Mouse (Mus musculus) kidney, adult 9 months (tissue): ENCODE data around the gene Tns1.
A peak's percentile ranks its signal among the peaks of the same experiment; 100 is the strongest.

ENCODE experiments used
- DNase-seq: peaks from one replicate; pipeline ENCODE4 v3.0.0; 2022

Tns1 gene

GRCm38 (mm10) chr1:74030901-74031360 is 93.3 kb downstream of the Tns1 start:
- peak; percentile 94 for DNase-seq

GRCm38 (mm10) chr1:74030285-74030684 is 94.0 kb downstream of the Tns1 start:
- DNase-seq = peak; percentile 53

- peak; percentile 31 for DNase-seq
Observed at GRCm38 (mm10) chr1:74029669-74030068, 94.6 kb downstream of the Tns1 start.

GRCm38 (mm10) chr1:74028881-74029266 is 95.4 kb downstream of the Tns1 start:
- peak; percentile 69 for DNase-seq

GRCm38 (mm10) chr1:74028118-74028880 is 96.0 kb downstream of the Tns1 start:
- DNase-seq = peak; percentile 36

- DNase-seq = peak; percentile 87
Observed at GRCm38 (mm10) chr1:74027559-74028091, 96.6 kb downstream of the Tns1 start.

GRCm38 (mm10) chr1:74026703-74027195 is 97.5 kb downstream of the Tns1 start:
- DNase-seq = peak; percentile 38

- peak; percentile 62 for DNase-seq
Observed at GRCm38 (mm10) chr1:74025651-74026226, 98.5 kb downstream of the Tns1 start.

- DNase-seq = peak; percentile 62
Observed at GRCm38 (mm10) chr1:74025227-74025626, 99.0 kb downstream of the Tns1 start.

GRCm38 (mm10) chr1:74024452-74025190 is 99.6 kb downstream of the Tns1 start:
- DNase-seq = peak; percentile 54

GRCm38 (mm10) chr1:74022998-74023397 is 101.3 kb downstream of the Tns1 start:
- DNase-seq = peak; percentile 32

GRCm38 (mm10) chr1:74022536-74022935 is 101.7 kb downstream of the Tns1 start:
- peak; percentile 42 for DNase-seq

GRCm38 (mm10) chr1:74020235-74020634 is 104.0 kb downstream of the Tns1 start:
- peak; percentile 64 for DNase-seq

- DNase-seq = peak; percentile 84
Observed at GRCm38 (mm10) chr1:74017399-74018172, 106.7 kb downstream of the Tns1 start.

GRCm38 (mm10) chr1:74016618-74017017 is 107.6 kb downstream of the Tns1 start:
- peak; percentile 86 for DNase-seq

GRCm38 (mm10) chr1:74015513-74016234 is 108.6 kb downstream of the Tns1 start:
- DNase-seq = peak; percentile 72

- peak; percentile 97 for DNase-seq
Observed at GRCm38 (mm10) chr1:74014538-74015327, 109.5 kb downstream of the Tns1 start.

- peak; percentile 97 for DNase-seq
Observed at GRCm38 (mm10) chr1:74013296-74014031, 110.8 kb downstream of the Tns1 start.

GRCm38 (mm10) chr1:74012706-74013105 is 111.5 kb downstream of the Tns1 start:
- no peak for DNase-seq

- DNase-seq = no peak
Observed at GRCm38 (mm10) chr1:74009495-74009894, 114.8 kb downstream of the Tns1 start.
